Mouse (Mus musculus) c-Kit-positive CD71-positive TER-119-positive erythroid progenitor cells, embryonic 14.5 days (primary cell): Measurements from ENCODE around the gene Hspa1a.
"Not testable (repeated sequence)": the region's sequence is repeated elsewhere in the genome, so short reads cannot be mapped to it uniquely, and the experiment has no call there.

Experiments used
- DNase-seq: peaks from one replicate; pipeline ENCODE4 v3.0.0-alpha.2; 2013; ENCODE audit warnings: low spot score

Hspa1a gene

DNA sequence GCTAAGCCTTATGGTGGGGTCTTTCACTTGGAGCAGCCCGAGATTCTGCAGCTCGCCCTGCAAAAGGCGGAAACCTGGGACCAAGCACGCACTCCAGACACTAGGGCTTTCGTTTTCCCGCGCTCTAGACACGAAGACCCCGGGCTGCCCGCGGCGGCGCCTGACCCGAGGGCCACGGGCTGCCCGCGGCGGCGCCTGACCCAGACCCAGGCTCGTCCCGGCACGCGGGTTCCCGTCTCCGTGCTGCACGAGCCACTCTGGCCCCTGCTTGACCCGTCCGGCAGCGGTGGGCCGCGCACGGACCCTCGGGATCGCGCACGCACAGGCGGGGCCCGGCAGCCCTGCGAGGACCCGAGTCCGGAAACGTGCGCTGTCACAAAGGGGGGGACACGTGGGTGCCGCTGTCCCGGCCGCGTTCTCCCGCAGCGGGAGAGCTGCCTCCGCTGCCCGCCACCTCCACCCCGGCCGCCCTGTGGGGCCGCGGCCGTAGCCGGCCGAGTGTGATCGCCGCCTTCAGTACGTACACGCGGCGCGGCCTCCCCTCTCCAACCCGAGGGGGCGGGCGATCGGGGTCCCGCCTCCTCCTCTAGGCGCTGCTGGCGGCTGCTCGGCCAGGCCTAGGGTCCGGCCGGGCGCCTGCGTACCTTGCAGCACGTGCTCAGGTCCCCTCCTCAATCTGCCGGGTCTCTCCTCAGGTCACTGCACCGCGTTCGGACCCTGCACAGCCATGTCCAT lies 28.9 kb upstream of the Hspa1a start, which contains the start of gene Vars:
Gene Vars (plus strand): TSS at position 271 of the 735 bp plus-strand sequence.
- peak; percentile 77 for DNase-seq

DNA sequence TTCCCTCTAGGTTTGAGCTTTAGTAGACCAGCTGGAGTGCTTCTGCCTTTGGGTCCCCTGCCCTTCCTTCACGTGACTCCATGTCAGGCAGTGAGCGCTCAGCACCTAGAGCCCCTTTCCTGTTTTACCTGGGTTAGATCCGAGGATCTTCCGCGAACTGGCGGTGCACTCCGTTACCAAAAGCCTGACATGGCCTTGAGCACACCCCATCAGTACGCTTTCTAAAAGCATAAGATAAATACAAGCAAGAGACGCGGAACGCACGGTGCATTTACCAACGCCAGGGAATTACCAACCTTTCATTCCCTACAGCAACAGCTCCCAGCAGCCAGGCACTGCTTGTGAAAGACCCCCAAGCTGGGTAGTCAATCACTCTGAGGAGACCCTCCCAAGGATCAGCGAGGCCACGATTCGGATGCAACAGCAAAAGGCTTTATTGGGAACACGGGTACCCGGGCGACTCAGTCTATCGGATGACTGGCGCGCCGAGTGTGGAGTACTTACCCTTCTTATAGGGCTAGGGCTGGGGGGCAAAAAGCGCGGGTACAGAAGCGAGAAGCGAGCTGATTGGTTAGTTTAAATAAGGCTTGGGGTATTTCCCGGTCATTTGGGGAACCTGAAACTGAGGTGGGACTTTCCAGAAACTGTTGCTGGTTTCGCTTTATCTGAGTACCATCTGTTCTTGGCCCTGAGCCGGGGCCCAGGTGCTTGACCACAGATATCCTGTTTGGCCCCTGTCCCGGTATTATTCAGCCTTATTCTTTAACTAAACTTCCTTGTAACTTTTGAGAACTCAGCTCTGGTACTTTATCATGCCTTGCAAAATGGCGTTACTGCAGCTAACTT lies 28.1 kb upstream of the Hspa1a start:
- not testable (repeated sequence) for DNase-seq

DNA sequence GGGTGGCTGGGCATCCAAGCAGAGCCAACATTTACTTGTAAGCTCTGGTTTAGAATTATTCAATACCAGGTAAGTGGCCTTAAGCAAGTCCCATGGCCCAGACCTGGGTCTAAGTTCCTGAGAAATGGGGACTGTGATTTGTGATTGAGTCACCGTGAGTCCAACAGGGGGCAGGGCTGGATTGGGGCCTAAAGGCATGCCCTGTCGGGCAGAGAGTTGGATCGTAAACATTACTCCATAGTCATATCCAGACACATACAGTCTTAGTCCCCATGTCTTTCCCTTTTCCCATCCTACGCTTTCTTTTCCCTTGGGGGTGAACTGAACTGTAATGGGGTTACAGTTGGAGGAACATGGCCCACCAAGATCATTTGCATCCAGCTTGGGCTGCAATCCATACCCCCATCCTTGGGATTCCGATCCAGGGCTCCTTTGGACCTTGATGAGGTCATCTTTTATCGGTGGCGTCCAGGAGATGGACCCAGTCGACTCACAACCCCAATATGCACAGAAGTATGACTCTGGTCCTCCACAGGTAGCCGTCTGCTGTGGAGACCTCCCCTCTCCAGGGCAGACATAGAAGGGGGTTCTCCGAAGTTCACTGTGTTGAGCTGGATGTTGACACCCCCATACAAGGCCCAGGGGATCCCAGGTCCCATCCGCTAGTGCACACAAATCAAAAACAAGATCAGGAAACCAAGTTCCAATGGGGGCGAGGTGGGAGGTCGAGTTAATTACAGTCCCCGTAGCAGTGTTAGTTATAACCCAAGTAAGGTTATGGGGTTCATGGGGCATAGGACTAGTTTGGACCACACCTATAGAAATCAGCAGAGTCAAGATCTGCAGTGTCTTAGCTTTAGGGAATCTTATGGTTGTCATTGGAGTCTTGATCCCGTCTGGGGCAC lies 26.8 kb upstream of the Hspa1a start:
- DNase-seq = no peak

DNA sequence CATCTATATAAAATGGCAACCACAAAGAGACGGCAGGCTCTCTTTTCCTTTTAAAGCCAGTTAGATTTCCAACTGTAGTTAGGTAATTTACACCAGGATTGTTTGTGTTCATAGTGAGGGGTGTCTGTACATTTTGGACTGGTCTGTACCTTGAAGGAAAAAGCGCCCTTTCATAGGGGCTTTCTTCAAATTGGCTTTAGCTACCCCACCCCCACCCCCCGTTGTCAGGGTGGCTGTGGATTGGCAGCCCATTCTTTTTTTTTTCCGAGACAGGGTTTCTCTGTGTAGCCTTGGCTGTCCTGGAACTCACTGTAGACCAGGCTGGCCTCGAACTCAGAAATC lies 25.2 kb upstream of the Hspa1a start:
- DNase-seq = no peak

DNA sequence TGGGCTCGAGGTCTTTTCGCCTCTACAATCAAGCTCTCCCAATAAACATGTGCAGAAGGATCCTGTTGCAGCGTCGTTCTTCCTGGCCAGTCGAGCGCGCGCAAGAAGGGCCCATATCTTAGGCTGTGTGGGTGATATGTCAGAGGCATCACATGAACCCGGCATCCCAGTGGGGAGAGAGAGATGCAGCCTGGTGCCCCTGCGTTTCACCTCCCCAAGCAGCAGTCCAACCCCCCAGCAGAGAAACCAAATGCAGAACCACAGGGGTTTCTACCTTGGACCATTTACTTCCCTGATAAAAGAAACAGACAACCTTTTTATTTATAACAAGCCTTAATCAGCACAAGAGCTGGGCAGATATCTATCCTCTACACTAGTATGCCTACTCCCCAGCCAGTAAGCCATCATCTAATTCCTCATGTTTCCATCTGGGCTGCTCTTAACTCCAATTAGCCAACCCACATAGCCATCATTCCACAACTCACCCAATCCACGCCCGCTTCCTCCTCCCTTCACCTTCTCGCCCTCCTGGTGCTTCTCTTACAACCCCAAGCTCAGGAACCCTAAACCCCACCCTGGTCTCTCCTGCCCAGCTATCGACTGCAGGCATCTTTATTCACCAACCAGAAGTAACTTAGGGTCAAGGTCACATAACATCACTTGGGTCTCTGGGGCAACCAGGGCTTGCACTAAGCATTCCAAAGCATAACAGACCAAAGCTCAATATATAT lies 24.6 kb upstream of the Hspa1a start:
- no peak for DNase-seq

DNA sequence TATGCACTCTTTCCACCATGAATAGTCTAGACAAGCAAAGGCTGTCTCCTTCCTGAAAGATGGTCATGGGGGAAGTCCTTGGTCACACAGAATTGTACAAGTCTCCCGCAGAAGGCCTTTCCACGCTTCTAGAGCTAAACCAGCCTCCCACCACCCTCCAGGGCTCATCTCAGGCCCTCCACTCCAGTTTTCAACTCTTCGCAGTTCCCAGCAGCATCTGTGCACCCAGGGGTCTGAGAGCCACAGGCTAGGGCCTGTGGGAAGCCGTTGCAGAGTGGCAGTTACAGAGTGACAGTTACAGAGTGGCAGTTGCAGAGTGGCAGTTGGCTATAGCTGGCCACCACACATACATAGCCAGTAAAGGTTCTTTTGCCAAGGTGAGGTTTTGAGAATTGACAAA lies 24.0 kb upstream of the Hspa1a start:
- DNase-seq = not testable (repeated sequence)

DNA sequence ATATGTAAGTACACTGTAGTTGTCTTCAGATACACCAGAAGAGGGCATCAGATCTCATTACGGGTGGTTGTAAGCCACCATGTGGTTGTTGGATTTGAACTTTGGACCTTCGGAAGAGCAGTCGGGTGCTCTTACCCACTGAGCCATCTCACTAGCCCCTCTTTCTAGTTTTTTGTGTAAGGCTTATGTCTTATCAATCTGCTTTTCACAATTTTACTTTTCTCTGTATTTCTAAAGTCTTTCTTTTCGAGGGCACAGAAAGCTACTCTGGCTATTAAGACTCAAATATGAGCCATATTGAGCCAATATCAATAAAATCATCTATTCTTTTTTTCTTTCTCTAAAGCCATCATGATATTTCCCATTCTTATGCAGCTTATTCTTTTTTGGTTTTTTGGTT lies 23.2 kb upstream of the Hspa1a start:
- not testable (repeated sequence) for DNase-seq

DNA sequence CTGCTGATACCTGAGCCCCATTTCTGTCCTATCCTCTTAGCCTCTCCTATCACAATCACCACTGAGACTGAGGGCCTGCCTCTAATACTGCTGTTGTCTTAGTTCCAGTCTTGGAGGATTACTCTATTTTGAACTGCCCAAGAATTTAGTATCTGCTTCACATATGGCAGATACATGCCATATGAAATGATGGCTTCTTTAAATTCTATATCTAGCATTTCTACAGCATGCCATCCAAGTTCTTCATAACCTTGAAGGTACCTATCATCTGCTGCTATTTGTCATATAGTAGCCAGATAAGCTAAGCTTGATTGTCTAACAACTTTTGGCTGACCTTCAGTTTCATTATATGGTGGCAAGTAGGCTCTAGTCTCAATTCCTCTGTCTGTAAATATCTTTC lies 22.8 kb upstream of the Hspa1a start:
- DNase-seq = no peak

DNA sequence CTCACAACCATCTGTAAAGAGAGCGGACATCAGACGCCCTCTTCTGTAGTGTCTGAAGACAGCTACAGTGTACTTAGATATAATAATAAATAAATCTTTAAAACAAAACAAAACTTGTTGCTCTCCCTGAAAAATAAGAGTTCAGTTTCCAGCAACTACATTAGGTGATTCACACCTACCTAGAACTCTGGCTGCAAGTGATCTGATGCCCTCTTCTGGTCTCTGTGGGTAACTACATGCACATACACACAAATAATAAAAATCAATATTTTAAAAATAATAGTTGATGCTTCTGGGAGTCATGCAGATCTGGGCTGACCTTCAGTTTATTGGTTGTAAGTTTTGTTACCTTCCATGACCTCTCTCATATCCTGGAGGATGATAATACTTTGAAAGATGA lies 12.3 kb upstream of the Hspa1a start:
- DNase-seq = no peak

DNA sequence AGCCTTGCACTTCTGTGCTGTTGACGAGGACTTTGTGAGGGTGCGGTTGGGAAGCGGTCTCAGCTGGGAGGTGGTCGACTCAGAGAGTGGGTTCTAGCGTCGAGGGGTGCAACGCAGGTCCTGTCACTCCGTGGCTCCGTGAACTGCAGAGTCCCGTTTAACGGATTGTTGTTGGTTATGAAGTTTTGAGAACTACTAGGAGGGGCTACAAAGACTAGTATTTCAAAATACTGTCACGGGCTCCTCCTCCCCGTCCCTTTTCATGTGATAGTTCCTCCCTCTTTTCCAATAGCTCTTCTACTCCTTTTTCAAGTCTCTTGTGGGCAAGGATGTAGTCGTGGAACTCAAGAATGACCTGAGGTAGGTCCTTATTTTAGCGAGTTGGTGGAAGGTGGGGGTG lies 10.4 kb upstream of the Hspa1a start:
- DNase-seq = no peak

DNA sequence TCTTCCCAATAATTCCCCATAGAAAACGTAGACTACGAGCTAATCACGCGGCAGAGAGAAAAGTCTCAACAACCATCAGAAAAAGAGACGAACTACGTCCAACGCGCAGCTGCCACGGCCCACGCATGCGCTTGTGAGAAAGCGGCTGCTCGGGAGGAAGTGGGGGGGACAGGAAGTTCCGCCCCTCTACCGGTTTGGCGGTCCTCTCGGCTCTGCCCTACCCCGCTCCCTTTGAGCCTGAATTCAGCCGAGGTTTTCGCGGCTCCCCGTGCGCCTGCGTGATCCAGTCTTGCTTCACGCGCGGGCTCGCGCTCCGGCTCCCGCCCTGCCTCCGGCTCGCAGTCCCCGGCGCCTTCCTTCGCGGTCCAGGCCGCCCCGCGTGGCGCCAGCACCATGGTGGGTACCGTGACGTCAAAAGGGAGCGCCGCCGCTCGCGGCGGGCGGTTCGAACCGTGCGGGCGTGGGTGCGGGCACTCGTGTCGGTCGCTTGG lies 9.8 kb upstream of the Hspa1a start, which contains the start of gene Lsm2:
Gene Lsm2 (plus strand): TSS at position 173 of the 491 bp plus-strand sequence.
- peak; percentile 89 for DNase-seq

DNA sequence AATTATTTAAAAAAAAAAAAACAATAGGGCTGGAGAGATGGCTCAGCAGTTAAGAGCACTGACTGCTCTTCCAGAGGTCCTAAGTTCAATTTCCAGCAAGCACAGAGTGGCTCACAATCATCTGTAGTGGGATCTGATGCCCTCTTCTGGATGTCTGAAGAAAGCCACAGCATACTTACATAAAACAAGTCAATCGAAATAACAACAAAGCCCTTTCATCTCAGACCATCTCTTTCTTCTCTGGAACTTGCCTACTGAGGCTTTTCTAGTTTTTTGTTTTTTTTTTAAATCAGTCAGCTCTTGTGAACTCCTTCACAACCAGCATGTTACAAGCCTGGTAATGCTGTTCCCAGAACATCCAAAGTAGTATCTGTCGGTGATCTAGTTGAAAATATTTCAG lies 8.7 kb upstream of the Hspa1a start:
- no peak for DNase-seq

DNA sequence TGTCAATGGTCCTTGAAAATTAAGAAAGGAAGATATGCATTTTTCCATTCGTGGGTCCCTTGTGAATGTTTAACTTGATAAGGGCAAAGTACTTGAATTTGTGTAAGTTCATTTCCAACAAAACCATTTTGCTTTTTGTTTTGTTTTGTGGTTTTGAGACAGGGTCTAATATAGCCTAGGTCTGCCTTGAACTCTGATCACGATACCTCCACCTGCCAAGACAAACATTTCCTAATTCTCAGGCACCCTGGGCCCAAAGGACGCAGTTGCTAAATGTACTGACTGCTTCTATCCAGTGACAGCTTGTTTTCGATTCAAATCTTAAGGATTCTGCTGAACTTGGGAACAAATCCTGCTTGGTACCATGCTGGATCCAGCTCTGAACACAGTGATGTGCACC lies 7.7 kb upstream of the Hspa1a start:
- DNase-seq = no peak

DNA sequence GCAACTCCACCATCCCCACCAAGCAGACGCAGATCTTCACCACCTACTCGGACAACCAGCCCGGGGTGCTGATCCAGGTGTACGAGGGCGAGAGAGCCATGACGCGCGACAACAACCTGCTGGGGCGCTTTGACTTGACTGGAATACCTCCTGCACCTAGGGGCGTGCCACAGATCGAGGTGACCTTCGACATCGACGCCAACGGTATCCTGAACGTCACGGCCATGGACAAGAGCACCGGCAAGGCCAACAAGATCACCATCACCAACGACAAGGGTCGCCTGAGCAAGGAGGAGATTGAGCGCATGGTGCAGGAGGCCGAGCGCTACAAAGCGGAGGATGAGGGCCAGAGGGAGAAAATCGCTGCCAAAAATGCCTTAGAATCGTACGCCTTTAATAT lies 6.3 kb upstream of the Hspa1a start:
- DNase-seq = no peak

DNA sequence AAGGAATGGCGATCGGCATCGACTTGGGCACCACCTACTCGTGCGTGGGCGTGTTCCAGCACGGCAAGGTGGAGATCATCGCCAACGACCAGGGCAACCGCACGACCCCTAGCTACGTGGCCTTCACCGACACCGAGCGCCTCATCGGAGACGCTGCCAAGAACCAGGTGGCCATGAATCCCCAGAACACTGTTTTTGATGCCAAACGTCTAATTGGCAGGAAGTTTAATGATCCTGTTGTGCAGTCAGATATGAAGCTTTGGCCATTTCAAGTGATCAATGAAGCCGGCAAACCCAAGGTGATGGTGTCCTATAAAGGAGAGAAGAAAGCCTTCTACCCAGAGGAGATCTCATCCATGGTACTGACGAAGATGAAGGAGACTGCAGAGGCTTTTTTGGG lies 5.0 kb upstream of the Hspa1a start:
- no peak for DNase-seq

DNA sequence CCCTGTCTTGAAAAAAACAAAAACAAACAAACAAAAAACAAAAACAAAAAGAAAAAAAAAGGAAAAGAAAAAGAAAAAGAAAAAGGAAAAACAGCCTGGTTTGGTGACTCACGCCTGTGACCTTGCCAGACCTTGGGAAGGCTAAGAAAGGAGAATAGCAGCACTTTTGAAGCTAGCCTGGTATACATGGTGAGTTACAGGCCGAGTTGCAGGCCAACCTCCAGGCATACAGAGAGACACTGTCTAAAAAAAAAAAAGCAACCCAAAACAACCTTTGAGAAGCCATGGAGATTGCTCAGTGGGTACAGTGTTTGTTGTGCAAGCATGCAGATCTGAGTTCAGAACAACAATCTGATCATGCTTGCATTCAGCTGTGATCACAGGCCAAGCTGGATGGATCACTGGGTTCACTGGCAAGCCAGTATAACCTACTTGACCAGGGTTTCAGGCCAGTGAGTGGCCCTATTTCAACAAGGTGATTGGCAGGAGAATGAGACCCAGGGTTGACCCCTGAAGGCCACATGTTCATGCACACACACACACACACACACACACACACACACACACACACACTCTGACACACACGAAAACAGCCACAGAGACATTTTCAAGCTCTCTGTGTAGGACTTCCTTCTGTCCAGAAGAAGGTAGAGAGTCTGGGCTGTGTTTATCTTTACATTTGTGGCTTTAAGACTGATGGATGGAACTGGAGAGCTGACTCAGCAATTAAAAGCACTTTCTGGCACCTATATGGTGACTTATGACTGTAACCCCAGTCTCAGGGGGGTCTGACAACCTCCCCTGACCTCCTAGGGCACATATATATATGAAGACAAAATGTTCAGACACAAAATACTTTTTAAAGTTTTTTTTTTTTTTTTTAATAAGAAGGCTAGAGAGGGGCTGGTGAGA lies 3.9 kb upstream of the Hspa1a start:
- no peak for DNase-seq

DNA sequence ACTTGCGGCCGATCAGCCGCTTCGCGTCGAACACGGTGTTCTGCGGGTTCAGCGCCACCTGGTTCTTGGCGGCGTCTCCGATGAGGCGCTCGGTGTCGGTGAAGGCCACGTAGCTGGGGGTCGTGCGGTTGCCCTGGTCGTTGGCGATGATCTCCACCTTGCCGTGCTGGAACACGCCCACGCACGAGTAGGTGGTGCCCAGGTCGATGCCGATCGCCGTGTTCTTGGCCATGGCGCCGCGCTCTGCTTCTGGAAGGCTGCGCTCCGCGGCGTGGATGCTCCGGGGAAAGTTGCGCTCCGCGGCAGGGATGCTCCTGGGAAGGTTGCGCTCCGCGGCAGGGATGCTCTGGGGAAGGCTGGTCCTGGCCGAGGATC lies 275 bp downstream of the Hspa1a start:
- DNase-seq = not testable (repeated sequence)

DNA sequence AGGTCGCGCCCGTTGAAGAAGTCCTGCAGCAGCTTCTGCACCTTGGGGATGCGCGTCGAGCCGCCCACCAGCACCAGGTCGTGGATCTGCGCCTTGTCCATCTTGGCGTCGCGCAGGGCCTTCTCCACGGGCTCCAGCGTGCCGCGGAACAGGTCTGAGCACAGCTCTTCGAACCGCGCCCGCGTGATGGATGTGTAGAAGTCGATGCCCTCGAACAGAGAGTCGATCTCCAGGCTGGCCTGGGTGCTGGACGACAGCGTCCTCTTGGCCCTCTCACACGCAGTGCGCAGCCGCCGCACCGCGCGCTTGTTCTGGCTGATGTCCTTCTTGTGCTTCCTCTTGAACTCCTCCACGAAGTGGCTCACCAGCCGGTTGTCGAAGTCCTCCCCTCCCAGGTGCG lies 1.1 kb downstream of the Hspa1a start:
- not testable (repeated sequence) for DNase-seq

DNA sequence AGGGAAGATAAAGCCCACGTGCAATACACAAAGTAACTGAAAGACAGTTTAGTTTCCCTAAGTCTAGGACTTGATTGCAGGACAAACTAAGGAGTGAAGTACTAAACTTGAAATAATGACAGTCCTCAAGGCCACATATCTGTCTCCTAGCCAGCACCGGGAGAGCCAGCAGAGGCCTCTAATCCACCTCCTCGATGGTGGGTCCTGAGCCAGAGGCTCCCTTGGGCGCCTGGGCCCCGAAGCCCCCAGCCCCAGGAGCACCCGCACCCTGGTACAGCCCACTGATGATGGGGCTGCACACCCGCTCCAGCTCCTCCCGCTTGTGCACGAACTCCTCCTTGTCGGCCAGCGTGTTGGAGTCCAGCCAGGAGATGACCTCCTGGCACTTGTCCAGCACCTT lies 2.1 kb downstream of the Hspa1a start, which contains the start of gene Gm20481:
Gene Gm20481 (plus strand): TSS at position 91 of the 400 bp plus-strand sequence.
- DNase-seq = not testable (repeated sequence)

DNA sequence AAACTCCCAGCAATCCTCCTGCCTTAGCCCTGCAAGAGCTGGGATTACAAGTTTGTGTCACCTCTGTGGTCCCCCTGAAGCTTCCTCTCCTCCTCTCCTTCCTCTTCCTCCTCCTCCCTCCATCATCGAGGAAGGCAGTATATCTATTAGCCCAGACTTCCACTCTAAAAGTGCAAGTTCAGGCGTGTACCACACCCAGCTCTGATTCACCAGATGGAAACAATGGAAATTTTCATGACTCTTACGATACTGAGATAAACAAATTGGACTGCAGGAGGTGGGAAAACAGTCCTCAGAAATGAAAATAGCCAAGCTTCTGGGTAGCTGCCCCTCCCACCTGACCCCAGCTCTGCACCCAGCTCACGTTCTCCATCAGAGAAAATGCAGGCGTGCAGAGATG lies 6.3 kb downstream of the Hspa1a start:
- DNase-seq = no peak
